Mouse (Mus musculus): ENCODE measurements around the gene Rbbp4. TPM values are rescaled to one million over a fixed set of nuclear protein-coding genes. Genes with fewer than 3 reads are reported as not detected.

Rbbp4 gene
- total and polyA plus RNA-seq, 3 experiments = 41.4 to 179 (median 73.3) TPM

DNA sequence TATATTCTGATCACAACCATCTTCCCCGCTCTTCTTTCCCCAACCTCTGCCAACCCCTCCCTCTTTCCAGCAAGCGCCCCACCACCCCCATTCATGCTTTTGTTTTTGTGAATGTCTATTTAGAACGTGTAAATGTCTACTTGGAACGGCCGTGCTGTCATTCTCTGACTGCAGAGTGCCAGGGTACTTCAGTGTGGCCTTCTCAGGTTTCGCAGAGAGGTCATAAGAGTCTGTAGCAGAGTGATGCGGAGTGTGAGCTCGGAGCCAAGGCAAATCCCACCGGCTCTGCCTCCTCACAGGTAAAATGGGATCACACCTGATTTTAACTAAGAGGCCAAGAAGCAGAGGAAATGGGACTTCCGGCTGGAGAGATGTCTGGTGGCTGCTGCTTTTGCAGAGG lies 36.0 kb downstream of the Rbbp4 start:
- Histone ChIP-seq H3K4me3 (replicated peaks in 1 of 3; ENCODE audit: low read depth in 2 of 3, low read length in 2 of 3, poor library complexity in 1 of 3) (no peak overlapping the region), H3K79me2 (replicated peaks; ENCODE audit: control insufficient read depth, extremely low read depth, insufficient read depth, poor library complexity, severe bottlenecking) (no peaks in the 10 kb centered on the region), H3K27me3 (replicated peaks) (no peaks in the 10 kb centered on the region), H3K36me3 (replicated peaks in 1 of 2; ENCODE audit: control insufficient read depth in 1 of 2, insufficient read depth in 1 of 2, low read length in 1 of 2) (peaks cover 0 to 3% of the 10 kb centered on the region in 2 experiments), H3K4me2 (ENCODE audit: insufficient read depth, low read depth, poor library complexity, severe bottlenecking) (no peak overlapping the region), H3K27ac (ENCODE audit: insufficient read depth, low read depth) (no peak overlapping the region), H3K9ac (ENCODE audit: insufficient read depth, low read depth) (no peak overlapping the region), H3K9me3 (replicated peaks; ENCODE audit: low read length) (peaks cover 10% of the 10 kb centered on the region), H3K4me1 (ENCODE audit: control insufficient read depth in 1 of 2, insufficient read depth in 2 of 2) (peaks cover 0 to 6% of the 10 kb centered on the region in 2 experiments; a peak in 1 of 4 replicates)
- dilution Hi-C loops (cut with MboI; ENCODE audit: extremely low pct_ligation_motif_present, extremely low pct_unique_long_range_greater_than_20kb, low sequenced_read_pairs) = no loop called here
- no peak for DNase-seq (ENCODE audit: extremely low read depth)
- in situ Hi-C loops (cut with MboI; ENCODE audit: low pct_ligation_motif_present, low pct_unique_long_range_greater_than_20kb, low sequenced_read_pairs) = no loop called here
- TF ChIP-seq SMC3 (IDR thresholded peaks at IDR 0.05; ENCODE audit: low read depth, low read length) = no peak
- no peak for TF ChIP-seq MAFK (IDR thresholded peaks at IDR 0.05; ENCODE audit: insufficient replicate concordance, low read length)
- TF ChIP-seq BHLHE40 (IDR thresholded peaks at IDR 0.05; ENCODE audit: low read depth, low read length) = no peak
- no peak for TF ChIP-seq POLR2A (IDR thresholded peaks at IDR 0.05; ENCODE audit: low read depth, low read length)
- TF ChIP-seq ETS1 (conservative IDR thresholded peaks at IDR 0.05; ENCODE audit: low read depth, low read length) = no peak
- TF ChIP-seq KAT2A (IDR thresholded peaks at IDR 0.05; ENCODE audit: insufficient replicate concordance, low read length) = no peak
- TF ChIP-seq NRF1 (IDR thresholded peaks at IDR 0.05; ENCODE audit: low read depth, low read length) = no peak
- TF ChIP-seq JUND (conservative IDR thresholded peaks at IDR 0.05; ENCODE audit: low read depth, low read length) = no peak
- TF ChIP-seq CHD1 (IDR thresholded peaks at IDR 0.05; ENCODE audit: low read depth, low read length) = no peak
- no peak for TF ChIP-seq ZMIZ1 (IDR thresholded peaks at IDR 0.05; ENCODE audit: low read depth, low read length)
- TF ChIP-seq HCFC1 (IDR thresholded peaks at IDR 0.05; ENCODE audit: low read depth, low read length) = no peak
- TF ChIP-seq RAD21 (IDR thresholded peaks at IDR 0.05; ENCODE audit: low read depth, low read length) = no peak
- TF ChIP-seq ZKSCAN1 (IDR thresholded peaks at IDR 0.05; ENCODE audit: borderline replicate concordance, low read depth, low read length) = no peak
- TF ChIP-seq MEF2A (IDR thresholded peaks at IDR 0.05; ENCODE audit: borderline replicate concordance, low read depth, low read length) = no peak
- no peak for TF ChIP-seq PAX5 (IDR thresholded peaks at IDR 0.05; ENCODE audit: low read length)

GRCm38 (mm10) chr4:129297724-129298123 lies 37.4 kb downstream of the Rbbp4 start:
- TF ChIP-seq HCFC1 (IDR thresholded peaks at IDR 0.05; ENCODE audit: low read depth, low read length) (no peak), ZC3H11A (IDR thresholded peaks at IDR 0.05; ENCODE audit: low read depth, low read length) (no peak), USF2 (conservative IDR thresholded peaks at IDR 0.05; ENCODE audit: low read depth, low read length) (no peak), JUN (IDR thresholded peaks at IDR 0.05; ENCODE audit: insufficient read depth, low read depth, low read length) (no peak), POLR2A (IDR thresholded peaks at IDR 0.05; ENCODE audit: low read depth, low read length) (no peak), MAFK (IDR thresholded peaks at IDR 0.05; ENCODE audit: insufficient replicate concordance, low read length) (no peak)
- no peak overlapping the region for H3K4me3 ChIP-seq (replicated peaks in 1 of 3; ENCODE audit: low read depth in 2 of 3, low read length in 2 of 3, poor library complexity in 1 of 3)
- H3K9ac ChIP-seq (ENCODE audit: insufficient read depth, low read depth) = no peak overlapping the region
- peaks cover 10% of the 10 kb centered on the region for H3K9me3 ChIP-seq (replicated peaks; ENCODE audit: low read length)
- no peak for DNase-seq (ENCODE audit: extremely low read depth)
- H3K27ac ChIP-seq (ENCODE audit: insufficient read depth, low read depth) = no peak overlapping the region
- H3K79me2 ChIP-seq (replicated peaks; ENCODE audit: control insufficient read depth, extremely low read depth, insufficient read depth, poor library complexity, severe bottlenecking) = no peaks in the 10 kb centered on the region
- no peaks in the 10 kb centered on the region for H3K4me1 ChIP-seq (ENCODE audit: control insufficient read depth in 1 of 2, insufficient read depth in 2 of 2)
- no peaks in the 10 kb centered on the region for H3K36me3 ChIP-seq (replicated peaks in 1 of 2; ENCODE audit: control insufficient read depth in 1 of 2, insufficient read depth in 1 of 2, low read length in 1 of 2)
- no peaks in the 10 kb centered on the region for H3K27me3 ChIP-seq (replicated peaks)
- in situ Hi-C loops (cut with MboI; ENCODE audit: low pct_ligation_motif_present, low pct_unique_long_range_greater_than_20kb, low sequenced_read_pairs) (no loop called here), dilution Hi-C loops (cut with MboI; ENCODE audit: extremely low pct_ligation_motif_present, extremely low pct_unique_long_range_greater_than_20kb, low sequenced_read_pairs) (no loop called here)
- H3K4me2 ChIP-seq (ENCODE audit: insufficient read depth, low read depth, poor library complexity, severe bottlenecking) = no peak overlapping the region

Measured in CH12.LX (cell line).